Mouse (Mus musculus) thymus, postnatal 10 days (tissue): Measurements from ENCODE around the gene Hes6.
A peak's percentile ranks its signal among the peaks of the same experiment; 100 is the strongest.

Experiments used
- DNase-seq, 2 experiments: peaks; one replicate each; pipeline ENCODE4 v3.0.0; 2021; ENCODE audit warnings: low spot score in 2 of 2

The Hes6 gene

GRCm38 (mm10) chr1:91405406-91406169 is 8.2 kb downstream of the Hes6 start:
- no peak for DNase-seq

GRCm38 (mm10) chr1:91404976-91405375 is 8.9 kb downstream of the Hes6 start:
- DNase-seq, result no peak

- peak; percentile 54 to 76 for DNase-seq
Measured at GRCm38 (mm10) chr1:91398260-91399062, 15.4 kb downstream of the Hes6 start, which contains the start of gene Ilkap. Gene Ilkap (minus strand): TSS chr1:91398815.

- DNase-seq, result peak in 1 of 2 experiments; percentile 10
Measured at GRCm38 (mm10) chr1:91397927-91398259, 15.9 kb downstream of the Hes6 start.

- DNase-seq, result no peak
Measured at GRCm38 (mm10) chr1:91390369-91390768, 23.5 kb downstream of the Hes6 start.

- DNase-seq, result no peak
Measured at GRCm38 (mm10) chr1:91381091-91381471, 32.8 kb downstream of the Hes6 start.

- peak; percentile 32 to 73 for DNase-seq
Measured at GRCm38 (mm10) chr1:91380453-91381090, 33.3 kb downstream of the Hes6 start.

GRCm38 (mm10) chr1:91373414-91373835 is 40.4 kb downstream of the Hes6 start:
- DNase-seq, result no peak

- DNase-seq, result no peak
Measured at GRCm38 (mm10) chr1:91370055-91370454, 43.8 kb downstream of the Hes6 start.

GRCm38 (mm10) chr1:91369408-91369807 is 44.4 kb downstream of the Hes6 start:
- no peak for DNase-seq

- no peak for DNase-seq
Measured at GRCm38 (mm10) chr1:91367295-91367694, 46.5 kb downstream of the Hes6 start.

- DNase-seq, result peak; percentile 49 to 82
Measured at GRCm38 (mm10) chr1:91366215-91367108, 47.4 kb downstream of the Hes6 start, which contains the start of gene Erfe. Gene Erfe (plus strand): TSS chr1:91366430.

- no peak for DNase-seq
Measured at GRCm38 (mm10) chr1:91365816-91366214, 48.0 kb downstream of the Hes6 start.

GRCm38 (mm10) chr1:91364822-91365644 is 48.8 kb downstream of the Hes6 start:
- no peak for DNase-seq

GRCm38 (mm10) chr1:91362113-91362512 is 51.7 kb downstream of the Hes6 start:
- DNase-seq, result no peak
